Mouse (Mus musculus): ENCODE measurements around the gene Cep112. TPM values are rescaled to one million over a fixed set of nuclear protein-coding genes. Genes with fewer than 3 reads are reported as not detected.

Gene Cep112
- total RNA-seq, 2 experiments from 2014 or later: 21.0 to 23.1 TPM

DNA sequence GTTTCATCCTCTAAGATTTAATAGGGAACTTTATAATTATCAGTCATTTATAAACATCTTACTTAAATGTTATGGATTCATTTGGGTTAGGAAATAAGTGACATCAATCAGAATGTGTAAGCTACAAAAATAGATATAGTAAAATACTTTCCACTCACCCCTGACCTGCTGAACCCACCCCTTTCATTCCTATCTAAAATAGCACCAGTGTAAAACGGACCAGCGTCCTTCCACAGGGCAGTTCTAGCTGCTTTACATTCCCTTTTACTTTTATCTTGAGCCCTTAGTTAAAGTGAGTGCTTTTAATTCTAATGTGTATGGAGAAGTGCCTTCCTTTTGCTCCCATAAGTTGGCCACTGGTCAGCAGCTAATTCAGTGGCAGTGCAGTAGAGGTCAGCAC is 230.6 kb downstream of the Cep112 start:
- Histone ChIP-seq H3K4me3 (no peak overlapping the region), H3K27ac (no peak overlapping the region)
- no peak for TF ChIP-seq CTCF (conservative IDR thresholded peaks at IDR 0.05)
- DNase-seq (ENCODE audit: low spot score in 2 of 2): no peak

DNA sequence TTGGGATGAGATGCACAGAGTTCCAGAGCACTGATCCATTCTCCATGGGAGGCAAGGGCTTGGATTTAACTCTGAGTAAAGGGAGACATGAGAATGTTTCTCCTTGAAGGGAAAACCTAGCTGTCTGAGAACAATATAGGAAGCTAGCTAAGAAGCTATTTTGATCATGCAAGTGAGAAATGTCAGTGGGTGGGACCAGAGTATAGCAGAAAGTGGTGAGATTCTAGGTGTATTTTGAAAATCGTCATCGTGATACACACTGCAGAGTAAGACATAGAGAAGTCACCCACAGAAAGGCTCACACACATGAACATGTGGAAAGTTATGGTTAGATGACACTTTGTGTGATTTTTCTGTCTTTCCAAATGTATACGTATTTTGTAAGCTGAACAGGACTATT is 257.0 kb downstream of the Cep112 start:
- DNase-seq (ENCODE audit: low spot score in 2 of 2): no peak
- no peak overlapping the region for H3K4me3 ChIP-seq
- H3K27ac ChIP-seq: no peak overlapping the region
- TF ChIP-seq CTCF (conservative IDR thresholded peaks at IDR 0.05): no peak

- no peak for DNase-seq (ENCODE audit: low spot score in 2 of 2)
- Histone ChIP-seq H3K4me3 (no peak overlapping the region), H3K27ac (no peak overlapping the region)
- no peak for TF ChIP-seq CTCF (conservative IDR thresholded peaks at IDR 0.05)
Observed at GRCm38 (mm10) chr11:108696563-108696962, 271.6 kb downstream of the Cep112 start.

DNA sequence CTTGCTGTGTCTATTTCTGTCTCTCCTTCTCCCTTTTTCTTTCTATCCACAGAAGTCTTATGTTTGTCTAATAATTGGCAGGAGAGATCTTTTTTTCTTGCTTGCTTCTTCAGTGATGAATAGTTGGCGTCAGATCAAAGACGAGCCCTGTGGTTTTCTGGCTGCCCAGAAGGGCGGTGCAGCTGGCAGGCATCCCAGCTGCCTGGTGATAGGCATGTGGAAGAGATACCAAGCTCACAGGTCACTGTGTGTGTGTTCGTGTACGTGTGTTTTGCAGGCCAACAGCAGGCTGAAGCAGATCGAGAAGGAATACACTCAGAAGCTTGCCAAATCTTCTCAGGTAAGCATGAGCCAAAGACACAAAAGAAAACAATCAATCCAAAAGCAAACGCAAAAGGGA is 327.3 kb downstream of the Cep112 start:
- peak overlapping the region; percentile 39; the same call in 1 of the 2 replicates for H3K27ac ChIP-seq

DNA sequence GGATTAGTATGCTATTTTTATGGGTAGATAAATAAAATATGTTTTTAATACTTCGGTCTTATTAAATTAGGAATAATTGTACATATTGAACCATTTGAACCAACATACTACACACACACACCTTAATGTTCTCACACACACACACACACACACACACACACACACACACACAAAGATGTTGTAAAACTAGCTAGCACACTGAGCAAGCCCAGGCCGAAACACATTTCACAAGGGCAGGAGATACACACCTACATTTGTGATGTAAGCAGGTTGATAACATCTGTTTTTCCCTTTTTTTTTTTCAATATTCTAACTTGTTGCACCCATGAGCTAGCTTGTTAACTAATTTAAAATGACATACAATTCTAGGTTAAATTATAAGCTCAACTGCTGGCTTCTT is 327.8 kb downstream of the Cep112 start:
- no peak for TF ChIP-seq CTCF (conservative IDR thresholded peaks at IDR 0.05)
- 0 out of 2 replicates have a peak overlapping the region, but pooled peaks have one; percentile 2 for H3K27ac ChIP-seq
- no peak overlapping the region for H3K4me3 ChIP-seq
- DNase-seq (ENCODE audit: low spot score in 2 of 2): no peak

More for the DNA sequence above, 327.3 kb downstream of the Cep112 start:
- H3K4me3 ChIP-seq: no peak overlapping the region
- no peak for DNase-seq (ENCODE audit: low spot score in 2 of 2)
- no peak for TF ChIP-seq CTCF (conservative IDR thresholded peaks at IDR 0.05)

- H3K4me3 ChIP-seq: no peak overlapping the region
- H3K27ac ChIP-seq: peak overlapping the region; percentile 23; the same call in 1 of the 2 replicates
- DNase-seq (ENCODE audit: low spot score in 2 of 2): no peak
- TF ChIP-seq CTCF (conservative IDR thresholded peaks at IDR 0.05): no peak
Observed at GRCm38 (mm10) chr11:108753361-108754240, 328.6 kb downstream of the Cep112 start.

DNA sequence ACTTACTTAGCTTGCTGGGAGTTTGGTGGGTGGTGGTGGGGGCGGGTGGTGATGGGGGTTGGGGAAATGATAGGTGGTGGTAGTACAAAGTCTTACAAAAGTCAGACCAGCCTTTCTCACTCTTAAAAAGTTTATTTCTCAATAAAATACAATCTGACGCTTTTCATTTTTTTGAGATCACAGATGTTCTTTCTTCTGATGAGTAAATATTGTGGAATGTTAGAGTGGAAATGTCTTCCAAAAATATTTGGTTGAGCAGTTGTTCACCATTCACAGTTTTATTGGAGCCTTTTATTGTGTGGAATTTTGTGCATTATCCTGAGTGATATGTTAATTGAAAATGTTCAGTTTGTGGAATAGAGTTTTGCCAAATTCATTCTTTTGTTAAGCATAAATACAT is 332.2 kb downstream of the Cep112 start:
- no peak for DNase-seq (ENCODE audit: low spot score in 2 of 2)
- peak overlapping the region; percentile 37; the same call in 1 of the 2 replicates for H3K27ac ChIP-seq

GRCm38 (mm10) chr11:108757626-108758430 is 332.8 kb downstream of the Cep112 start:
- peak; percentile 59 to 62 for DNase-seq (ENCODE audit: low spot score in 2 of 2)
- TF ChIP-seq CTCF (conservative IDR thresholded peaks at IDR 0.05): no peak
- H3K27ac ChIP-seq: peak overlapping the region; percentile 37
- no peak overlapping the region for H3K4me3 ChIP-seq

More for the DNA sequence above, 332.2 kb downstream of the Cep112 start:
- H3K4me3 ChIP-seq: no peak overlapping the region
- TF ChIP-seq CTCF (conservative IDR thresholded peaks at IDR 0.05): no peak

- no peak for DNase-seq (ENCODE audit: low spot score in 2 of 2)
- no peak for TF ChIP-seq CTCF (conservative IDR thresholded peaks at IDR 0.05)
- Histone ChIP-seq H3K27ac (no peak overlapping the region), H3K4me3 (no peak overlapping the region)
Observed at GRCm38 (mm10) chr11:108770064-108770463, 345.1 kb downstream of the Cep112 start.

GRCm38 (mm10) chr11:108774019-108774670 is 349.2 kb downstream of the Cep112 start:
- TF ChIP-seq CTCF (conservative IDR thresholded peaks at IDR 0.05): no peak
- H3K4me3 ChIP-seq: no peak overlapping the region
- no peak for DNase-seq (ENCODE audit: low spot score in 2 of 2)
- no peak overlapping the region for H3K27ac ChIP-seq

- no peak overlapping the region for H3K4me3 ChIP-seq
- DNase-seq (ENCODE audit: low spot score in 2 of 2): no peak
- TF ChIP-seq CTCF (conservative IDR thresholded peaks at IDR 0.05): no peak
- no peak overlapping the region for H3K27ac ChIP-seq
Observed at GRCm38 (mm10) chr11:108777158-108777557, 352.2 kb downstream of the Cep112 start.

GRCm38 (mm10) chr11:108780271-108781250 is 355.6 kb downstream of the Cep112 start:
- DNase-seq (ENCODE audit: low spot score in 2 of 2): no peak
- TF ChIP-seq CTCF (conservative IDR thresholded peaks at IDR 0.05): no peak
- no peak overlapping the region for H3K4me3 ChIP-seq
- no peak overlapping the region for H3K27ac ChIP-seq
